Mouse (Mus musculus) v-Abl transformed pro-B cells (cell line): ENCODE results near the gene Skor1.

Source experiments
- in situ Hi-C, 2 experiments: fragments of 400-800 bp; cut with MboI; formaldehyde crosslinking; loops; one replicate each; pipeline ENCODE4 v1.15.1; 2025; ENCODE audit not compliant: unreplicated experiment in 2 of 2

The Skor1 gene

DNA sequence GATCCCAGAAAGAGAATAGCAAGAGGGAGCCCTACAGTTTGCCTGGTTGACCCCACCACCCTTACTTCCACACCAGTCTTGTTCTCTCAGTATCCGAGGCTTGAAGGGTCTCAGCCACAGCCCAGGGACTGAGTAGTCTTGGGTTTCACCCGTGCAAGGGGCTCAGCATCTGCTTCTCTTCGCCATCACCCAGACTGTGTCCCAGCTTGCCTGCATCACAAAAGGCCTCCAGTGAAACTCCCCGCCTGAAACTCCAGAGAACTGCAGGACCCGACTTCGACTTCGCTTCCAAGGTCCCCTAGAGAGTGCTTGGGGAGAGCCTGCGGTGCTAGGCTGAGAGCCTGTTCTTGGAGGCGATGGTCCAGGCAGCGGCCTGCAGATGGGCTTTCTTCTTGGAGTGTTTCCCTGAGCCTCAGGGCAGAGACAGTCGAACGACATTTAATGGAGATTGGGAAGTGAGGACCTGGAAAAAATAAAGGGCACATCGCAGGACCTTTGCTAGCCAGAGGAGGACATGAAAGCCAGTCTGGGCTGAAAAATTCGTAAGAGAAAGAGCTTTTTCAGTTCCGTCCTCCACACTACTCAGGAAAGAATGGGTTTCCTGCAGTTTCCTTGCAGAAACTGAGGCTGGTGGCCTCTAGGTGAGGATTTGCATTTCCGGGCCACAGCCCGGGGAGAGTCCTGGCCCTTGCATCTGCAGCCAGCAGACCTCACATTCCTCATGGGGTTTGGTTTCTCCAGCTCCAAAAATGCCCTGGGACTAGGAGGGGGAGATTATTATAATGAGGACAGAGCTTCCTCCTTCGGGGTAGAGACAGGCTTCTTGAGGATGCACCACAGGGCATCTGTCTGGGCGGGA, 11.8 kb downstream of the Skor1 start:
- in situ Hi-C loops: loop anchor here (5.0 to 25.0 kb wide), 5 partner anchors 325 to 950 kb away; partner anchors contain the start of genes Aagab (in 2 of the 2), Iqch (in 2 of the 2) and Anp32a (in 1 of the 2)

DNA sequence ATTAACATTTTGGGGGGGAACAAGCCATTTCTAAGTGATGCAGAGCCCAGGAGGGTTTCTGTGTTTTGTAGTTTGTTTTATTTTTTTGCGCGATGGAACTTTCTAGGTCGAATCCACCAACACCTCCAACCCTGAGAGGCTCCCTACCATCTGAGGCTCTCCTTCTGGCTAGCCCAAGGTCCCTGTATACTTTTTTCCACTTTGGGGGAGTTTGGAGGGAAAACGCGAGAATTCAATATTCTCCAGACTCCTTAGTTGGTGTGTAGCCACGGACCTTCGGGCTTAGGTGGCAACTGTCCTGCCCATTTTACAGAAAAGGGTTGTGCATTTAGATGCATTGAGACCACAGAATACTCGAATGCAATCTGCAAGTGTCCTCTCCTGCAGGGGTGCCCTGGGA, 12.5 kb downstream of the Skor1 start:
- in situ Hi-C loops: loop anchor here (5.0 to 25.0 kb wide), 5 partner anchors 326 to 951 kb away; partner anchors contain the start of genes Aagab (in 2 of the 2), Iqch (in 2 of the 2) and Anp32a (in 1 of the 2)

- in situ Hi-C loops: loop anchor here (5.0 to 25.0 kb wide), 5 partner anchors 326 to 952 kb away; partner anchors contain the start of genes Aagab (in 2 of the 2), Iqch (in 2 of the 2) and Anp32a (in 1 of the 2)
Measured at GRCm38 (mm10) chr9:63135801-63136200, 13.0 kb downstream of the Skor1 start.

- in situ Hi-C loops: loop anchor here (5.0 to 25.0 kb wide), 5 partner anchors 327 to 952 kb away; partner anchors contain the start of genes Aagab (in 2 of the 2), Iqch (in 2 of the 2) and Anp32a (in 1 of the 2)
Measured at GRCm38 (mm10) chr9:63135356-63135755, 13.4 kb downstream of the Skor1 start.

- in situ Hi-C loops: loop anchor here (5.0 to 25.0 kb wide), 4 partner anchors 244 to 954 kb away; partner anchors contain the start of genes Aagab (in 2 of the 2), Iqch (in 2 of the 2), Anp32a (in 1 of the 2) and Map2k5 (in 1 of the 2)
Measured at GRCm38 (mm10) chr9:63133659-63134058, 15.1 kb downstream of the Skor1 start.

GRCm38 (mm10) chr9:63132673-63133601, 15.8 kb downstream of the Skor1 start:
- in situ Hi-C loops: loop anchor here (5.0 to 25.0 kb wide), 4 partner anchors 244 to 954 kb away; partner anchors contain the start of genes Aagab (in 2 of the 2), Iqch (in 2 of the 2), Anp32a (in 1 of the 2) and Map2k5 (in 1 of the 2)

DNA sequence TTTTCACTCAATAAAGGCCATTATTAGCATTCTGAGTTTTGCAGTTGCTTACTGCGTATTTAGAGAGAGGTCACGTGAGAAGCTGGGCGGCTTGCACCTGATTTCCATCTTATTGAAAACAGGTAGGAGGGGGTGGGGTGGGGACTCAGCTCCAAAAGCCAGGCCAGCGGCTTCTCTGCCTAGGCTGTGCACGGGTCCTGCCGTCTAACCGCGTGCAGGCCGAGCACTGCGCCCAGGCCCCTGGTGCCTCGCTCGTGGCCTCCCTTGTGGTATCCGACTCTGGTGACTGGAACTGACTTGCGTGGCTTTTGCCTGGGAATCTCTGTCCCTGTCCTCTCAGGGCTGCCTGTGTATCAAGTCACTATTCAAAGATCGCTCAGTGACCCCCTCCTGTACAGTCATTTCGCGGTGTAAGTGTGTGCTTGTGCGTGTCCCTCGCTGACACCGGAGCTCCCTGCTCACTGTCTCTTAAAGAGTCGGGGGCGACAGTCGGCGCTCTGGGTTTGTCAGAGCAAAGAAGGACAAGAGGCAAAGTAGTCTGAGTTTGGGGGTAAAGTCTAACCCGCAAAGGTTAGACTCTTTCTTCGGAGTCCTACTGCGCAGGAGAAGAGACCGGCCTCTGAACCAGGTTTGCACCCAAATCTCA, 16.7 kb downstream of the Skor1 start:
- in situ Hi-C loops: loop anchor here (5.0 to 25.0 kb wide), 4 partner anchors 245 to 955 kb away; partner anchors contain the start of genes Aagab (in 2 of the 2), Iqch (in 2 of the 2), Anp32a (in 1 of the 2) and Map2k5 (in 1 of the 2)

- in situ Hi-C loops: loop anchor here (5.0 to 25.0 kb wide), 8 partner anchors 215 to 958 kb away; partner anchors contain the start of genes Aagab (in 2 of the 2), Iqch (in 2 of the 2), Anp32a (in 1 of the 2) and Map2k5 (in 1 of the 2)
Measured at GRCm38 (mm10) chr9:63129641-63130041, 19.1 kb downstream of the Skor1 start.

DNA sequence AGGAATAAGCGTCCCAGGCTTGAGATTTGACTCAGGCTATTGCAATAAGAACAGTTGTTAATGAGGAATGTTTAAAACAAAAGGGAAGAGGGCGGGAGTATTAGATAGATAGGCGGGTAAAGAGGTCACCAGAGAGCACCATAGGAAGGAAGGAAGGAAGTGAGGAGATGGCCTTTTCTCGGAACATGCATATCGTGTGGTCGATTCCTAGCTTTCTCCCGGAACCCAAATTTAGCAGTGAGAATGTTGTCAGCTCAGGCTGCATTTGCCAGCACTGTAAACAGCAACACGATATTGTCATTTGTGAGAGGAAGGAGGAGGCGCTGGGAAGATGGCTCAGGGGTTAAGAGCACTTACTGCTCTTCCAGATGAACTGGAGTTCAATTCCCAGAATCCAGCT, 24.2 kb downstream of the Skor1 start:
- in situ Hi-C loops: loop anchor here in 1 of 2 experiments (5.0 to 10.0 kb wide), 2 partner anchors 210 to 272 kb away; no protein-coding TSS in a partner anchor

- in situ Hi-C loops: loop anchor here in 1 of 2 experiments (5.0 to 10.0 kb wide), 2 partner anchors 209 to 271 kb away; no protein-coding TSS in a partner anchor
Measured at GRCm38 (mm10) chr9:63123451-63124438, 25.0 kb downstream of the Skor1 start.

DNA sequence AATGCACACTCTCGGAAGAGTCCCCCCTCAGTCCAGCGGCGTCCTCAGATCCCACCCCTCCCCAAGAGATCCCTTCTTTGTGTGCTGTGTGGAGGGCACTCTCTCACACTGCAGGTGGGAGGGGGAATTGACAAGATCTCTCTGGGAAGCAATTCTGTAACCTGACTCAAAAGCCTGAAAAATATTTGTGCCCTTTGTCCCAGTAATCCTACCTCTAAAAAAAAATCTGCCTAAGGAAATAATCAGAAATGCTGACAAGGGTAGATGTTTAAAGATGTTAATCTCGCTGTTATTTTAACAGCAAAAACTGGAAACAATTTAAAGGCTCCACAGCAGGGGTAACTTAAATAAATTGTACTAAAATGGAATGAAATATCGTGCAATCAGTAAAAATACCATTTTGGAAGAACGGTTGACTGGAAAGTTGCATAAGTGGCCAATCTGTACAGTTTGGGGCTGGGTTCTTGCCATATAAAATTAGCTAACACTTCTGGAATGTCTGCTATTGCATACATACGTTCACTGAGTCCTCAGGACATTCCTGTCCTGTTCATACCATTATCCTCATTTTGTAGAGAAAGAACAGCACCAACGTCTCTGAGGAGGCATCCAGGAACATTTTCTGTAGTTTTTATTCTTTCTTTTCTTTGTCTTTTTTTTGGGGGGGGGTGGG, 26.5 kb downstream of the Skor1 start:
- in situ Hi-C loops: loop anchor here in 1 of 2 experiments (5.0 to 10.0 kb wide), 2 partner anchors 207 to 270 kb away; no protein-coding TSS in a partner anchor

- in situ Hi-C loops: loop anchor here in 1 of 2 experiments (5.0 kb wide), 1 partner anchor 136 kb away; no protein-coding TSS in a partner anchor
Measured at GRCm38 (mm10) chr9:63118385-63118784, 30.4 kb downstream of the Skor1 start.

DNA sequence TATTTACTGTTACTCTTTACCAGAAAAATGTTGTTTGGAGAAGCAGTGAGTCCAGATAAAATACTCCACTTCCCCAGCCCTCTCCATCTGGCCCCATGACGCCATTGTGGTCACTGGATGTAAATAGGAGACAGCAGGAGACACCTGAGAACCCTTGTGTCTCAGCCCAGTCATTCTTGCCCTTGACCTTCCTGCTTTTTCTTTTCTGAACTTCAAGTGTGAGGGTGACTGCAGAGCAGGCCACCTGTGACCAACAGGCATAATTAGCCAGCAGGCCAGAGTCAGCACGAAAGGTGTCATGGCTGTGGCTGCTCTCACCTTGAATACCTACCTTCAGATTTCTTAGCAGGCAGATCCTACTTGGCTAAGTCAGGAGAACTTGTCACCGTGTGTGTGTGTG, 36.2 kb downstream of the Skor1 start:
- in situ Hi-C loops: loop anchor here in 1 of 2 experiments (5.0 kb wide), 1 partner anchor 130 kb away; no protein-coding TSS in a partner anchor

DNA sequence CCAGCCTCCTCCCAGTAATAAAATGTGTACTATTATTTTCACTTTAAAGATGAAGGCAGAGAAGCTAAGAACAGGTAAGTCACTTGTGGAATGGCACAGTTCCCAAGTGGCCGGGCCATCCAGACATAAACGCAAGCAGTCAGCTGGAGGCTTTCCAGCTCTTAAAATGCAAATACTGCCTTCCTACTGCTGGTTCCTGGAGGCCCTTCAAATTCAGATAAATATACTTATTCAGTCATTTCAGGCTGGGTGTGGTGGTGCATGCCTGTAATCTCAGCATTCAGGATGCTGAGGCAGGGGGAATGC, 39.0 kb downstream of the Skor1 start:
- in situ Hi-C loops: loop anchor here in 1 of 2 experiments (5.0 kb wide), 1 partner anchor 127 kb away; no protein-coding TSS in a partner anchor

GRCm38 (mm10) chr9:63109020-63109781, 39.6 kb downstream of the Skor1 start:
- in situ Hi-C loops: no loop called here

GRCm38 (mm10) chr9:63108580-63108979, 40.2 kb downstream of the Skor1 start:
- in situ Hi-C loops: no loop called here

DNA sequence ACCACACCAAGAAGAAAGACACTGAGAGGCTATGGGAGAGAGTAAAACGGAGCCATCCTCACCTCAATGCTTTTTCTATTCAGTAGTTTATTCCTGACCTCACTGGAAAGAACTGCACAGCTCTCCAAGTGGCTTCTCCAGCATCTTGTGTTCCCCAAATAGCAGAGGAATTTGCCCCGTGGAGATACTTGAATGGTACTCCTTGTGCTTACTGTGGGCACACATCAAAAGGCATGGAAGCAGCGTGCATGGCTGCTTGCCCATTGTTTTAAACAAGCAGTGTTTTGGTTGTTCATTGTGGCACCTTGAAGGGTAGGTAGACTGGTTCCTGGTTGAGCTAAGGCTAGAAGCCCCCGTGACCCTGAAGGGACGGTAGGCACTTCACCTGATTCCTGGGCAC, 48.1 kb downstream of the Skor1 start:
- in situ Hi-C loops: no loop called here
